ENCODE assay signal across 24 mouse cellular contexts in the genomic region with DNA sequence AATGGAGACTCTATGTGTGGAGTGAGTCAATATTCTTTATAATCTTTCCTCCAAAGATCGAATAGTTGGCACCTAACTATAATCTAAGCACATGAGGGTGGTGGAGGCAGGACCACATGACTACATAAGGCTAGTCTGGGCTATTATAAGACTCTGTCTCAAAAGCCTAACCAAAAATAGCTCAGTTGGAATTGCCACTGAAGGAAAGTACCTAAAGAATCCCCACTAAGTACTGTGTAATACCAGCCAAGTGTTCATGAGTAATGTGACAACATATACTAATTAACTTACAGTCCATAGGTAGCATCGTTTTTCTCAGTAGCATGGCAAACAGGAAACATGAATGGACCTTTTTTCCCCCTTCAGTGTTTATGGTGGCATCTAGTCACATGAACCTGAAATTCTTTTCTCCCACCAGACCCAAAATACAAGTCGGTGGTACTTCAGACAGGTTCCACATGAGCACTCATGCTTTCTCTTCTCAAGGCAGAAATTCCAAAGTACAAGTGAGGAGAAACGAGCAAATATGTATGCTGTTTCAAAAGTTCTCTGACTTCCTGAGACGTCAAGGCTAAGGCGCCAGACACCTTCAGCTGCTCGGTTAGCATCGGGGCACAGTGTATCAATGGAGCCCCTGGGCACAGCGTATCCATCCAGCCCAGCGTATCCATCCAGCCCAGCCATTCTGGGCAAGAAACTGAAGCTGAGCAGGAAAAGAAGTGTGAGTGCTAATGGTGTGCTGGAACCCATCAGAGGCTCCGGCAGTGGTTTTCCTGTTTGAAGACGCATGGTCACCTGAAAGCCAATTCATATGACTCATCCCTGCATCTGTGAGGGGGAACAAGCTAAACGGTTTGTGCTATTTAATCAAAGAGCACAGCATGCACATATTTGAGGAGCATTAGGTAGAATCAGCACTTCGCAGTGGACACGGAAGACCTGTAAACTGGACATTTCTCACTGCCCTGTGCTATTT.
DNase-seq lines count a peak whose midpoint lies in the region; ATAC-seq and TF ChIP-seq lines count a peak whose summit lies in the region.
"Had no signal": no experiment of that assay in that cellular context is flagged by ENCODE, and none has a peak within 500 bp of the region (broad histone marks: within the 10 kb centered on the region; RNA-seq: fewer than 3 reads in every experiment).

No protein-coding gene starts in this region.

- H3K36me3 ChIP-seq in heart, embryonic 13.5 days = 0 out of 2 replicates have a peak, but pooled peaks cover 5% of the 10 kb centered on the region
- no peaks in the 10 kb centered on the region for H3K36me3 ChIP-seq in kidney, embryonic 14.5 days (ENCODE audit: control insufficient read depth, insufficient read depth, low read length)
- H3K36me3 ChIP-seq in kidney, embryonic 16.5 days (ENCODE audit: insufficient read depth, low read length) = no peaks in the 10 kb centered on the region; the same call in 1 of the 2 replicates
- H3K36me3 ChIP-seq: embryonic facial prominence, embryonic 12.5 days; hindbrain, embryonic 15.5 days; limb, embryonic 10.5 days; midbrain, embryonic 13.5 days; neural tube, embryonic 15.5 days had no signal

- H3K9me3 ChIP-seq in heart, embryonic 13.5 days = no peaks in the 10 kb centered on the region
- no peaks in the 10 kb centered on the region for H3K9me3 ChIP-seq in kidney, embryonic 14.5 days (ENCODE audit: control insufficient read depth, low read length)
- no peaks in the 10 kb centered on the region for H3K9me3 ChIP-seq in kidney, embryonic 16.5 days (ENCODE audit: low read length)
- H3K9me3 ChIP-seq: embryonic facial prominence, embryonic 12.5 days; hindbrain, embryonic 15.5 days; limb, embryonic 10.5 days; midbrain, embryonic 13.5 days; neural tube, embryonic 15.5 days had no signal

- H3K4me1 ChIP-seq in heart, embryonic 13.5 days = peaks cover 44% of the 10 kb centered on the region
- H3K4me1 ChIP-seq in kidney, embryonic 14.5 days (ENCODE audit: control insufficient read depth, insufficient read depth, low read length) = 0 out of 2 replicates have a peak, but pooled peaks cover 8% of the 10 kb centered on the region
- peaks cover 38% of the 10 kb centered on the region for H3K4me1 ChIP-seq in kidney, embryonic 16.5 days (ENCODE audit: insufficient read depth, low read length)
- no peaks in the 10 kb centered on the region for H3K4me1 ChIP-seq in cerebellum, adult 2 months (ENCODE audit: control insufficient read depth, insufficient read depth, low read length)
- H3K4me1 ChIP-seq: embryonic facial prominence, embryonic 12.5 days; hindbrain, embryonic 15.5 days; midbrain, embryonic 13.5 days; neural tube, embryonic 15.5 days had no signal

- peak overlapping the region; percentile 75 for H3K27ac ChIP-seq in heart, embryonic 13.5 days (replicated peaks)
- H3K27ac ChIP-seq in kidney, embryonic 14.5 days (ENCODE audit: low read depth, low read length) = no peak overlapping the region
- H3K27ac ChIP-seq in kidney, embryonic 16.5 days (ENCODE audit: low read length) = peak overlapping the region; percentile 8; the same call in 1 of the 2 replicates
- H3K27ac ChIP-seq in cerebellum, adult 2 months (ENCODE audit: insufficient read depth, low read length) = no peak overlapping the region
- H3K27ac ChIP-seq: embryonic facial prominence, embryonic 12.5 days; hindbrain, embryonic 15.5 days; left cerebral cortex, adult 2 months; limb, embryonic 10.5 days; midbrain, embryonic 13.5 days; neural tube, embryonic 15.5 days had no signal

- 75% methylated on average over 15 of the region's 15 CpGs for WGBS in heart, embryonic 13.5 days
- 74% methylated on average over 15 of the region's 15 CpGs for WGBS in kidney, embryonic 14.5 days
- 77% methylated on average over 15 of the region's 15 CpGs for WGBS in kidney, embryonic 16.5 days
- WGBS in cerebellum, adult 2 months = 91% methylated on average over 15 of the region's 15 CpGs

- H3K9ac ChIP-seq in heart, embryonic 13.5 days = no peak overlapping the region
- H3K9ac ChIP-seq in kidney, embryonic 14.5 days (ENCODE audit: low read depth, low read length) = no peak overlapping the region
- H3K9ac ChIP-seq in kidney, embryonic 16.5 days (replicated peaks; ENCODE audit: low read length) = no peak overlapping the region
- H3K9ac ChIP-seq: embryonic facial prominence, embryonic 12.5 days; hindbrain, embryonic 15.5 days; liver, postnatal 0 days; midbrain, embryonic 13.5 days; neural tube, embryonic 15.5 days had no signal

- no peak for DNase-seq in heart, postnatal 4 days
- peak; percentile 20 to 37 for DNase-seq in kidney, adult 8-10 months
- no peak for DNase-seq in cerebellum, postnatal 36 days
- DNase-seq in cerebellum, adult 2 months = no peak
- DNase-seq: adrenal gland, adult 8-10 months; B cell, adult 2 months; cerebellum, adult 9-11 months; gastrocnemius, postnatal 36 days; layer of hippocampus, adult 9-11 months; liver, postnatal 0 days; lung, postnatal 10 days had no signal

- TF ChIP-seq POLR2A in cerebellum, adult 2 months (IDR thresholded peaks at IDR 0.05; ENCODE audit: borderline replicate concordance, insufficient read depth, low read length) = no peak

- no peak overlapping the region for H3K4me2 ChIP-seq in heart, embryonic 13.5 days
- H3K4me2 ChIP-seq in kidney, embryonic 14.5 days (replicated peaks; ENCODE audit: low read depth, low read length) = no peak overlapping the region
- no peak overlapping the region for H3K4me2 ChIP-seq in kidney, embryonic 16.5 days (replicated peaks; ENCODE audit: low read depth, low read length)
- H3K4me2 ChIP-seq: embryonic facial prominence, embryonic 12.5 days; hindbrain, embryonic 15.5 days; midbrain, embryonic 13.5 days; neural tube, embryonic 15.5 days had no signal

- H3K4me3 ChIP-seq in heart, embryonic 13.5 days = no peak overlapping the region
- no peak overlapping the region for H3K4me3 ChIP-seq in kidney, embryonic 14.5 days (ENCODE audit: low read length)
- no peak overlapping the region for H3K4me3 ChIP-seq in kidney, embryonic 16.5 days (ENCODE audit: low read length)
- H3K4me3 ChIP-seq in cerebellum, adult 2 months (replicated peaks; ENCODE audit: insufficient read depth, low read depth, low read length) = no peak overlapping the region
- H3K4me3 ChIP-seq: embryonic facial prominence, embryonic 12.5 days; erythroblast, embryonic 14.5 days; hindbrain, embryonic 15.5 days; left cerebral cortex, adult 2 months; limb, embryonic 10.5 days; midbrain, embryonic 13.5 days; myocyte; neural tube, embryonic 15.5 days had no signal

- no peaks in the 10 kb centered on the region for H3K27me3 ChIP-seq in heart, embryonic 13.5 days (replicated peaks)
- no peaks in the 10 kb centered on the region for H3K27me3 ChIP-seq in kidney, embryonic 14.5 days (ENCODE audit: control insufficient read depth, insufficient read depth, low read length)
- no peaks in the 10 kb centered on the region for H3K27me3 ChIP-seq in kidney, embryonic 16.5 days (ENCODE audit: insufficient read depth, low read length)
- no peaks in the 10 kb centered on the region for H3K27me3 ChIP-seq in cerebellum, adult 2 months (ENCODE audit: control insufficient read depth, insufficient read depth, low read length)
- H3K27me3 ChIP-seq: embryonic facial prominence, embryonic 12.5 days; hindbrain, embryonic 15.5 days; midbrain, embryonic 13.5 days; neural tube, embryonic 15.5 days had no signal

- TF ChIP-seq CTCF in cerebellum, adult 2 months (IDR thresholded peaks at IDR 0.05; ENCODE audit: borderline replicate concordance, insufficient read depth, low read depth, low read length) = no peak

- ATAC-seq in heart, embryonic 13.5 days (ENCODE audit: extremely low read depth, insufficient number of reproducible peaks, low FRiP score, low TSS enrichment) = 0 out of 2 replicates have a peak, but pooled peaks have one; percentile 20
- no peak for ATAC-seq in kidney, embryonic 14.5 days (ENCODE audit: low FRiP score, low TSS enrichment)
- peak; percentile 40; the same call in 1 of the 2 replicates for ATAC-seq in kidney, embryonic 16.5 days (ENCODE audit: low FRiP score, low TSS enrichment)
- ATAC-seq: forebrain, embryonic 14.5 days; intestine, postnatal 0 days; liver, postnatal 0 days; midbrain, embryonic 13.5 days had no signal

Comparison
In these comparisons a context has a peak if more than half of its experiments do, and no peak if none do; other contexts are left out.
1. H3K27ac ChIP-seq: peak in heart, embryonic 13.5 days (single experiment) and kidney, embryonic 16.5 days (single experiment); none in kidney, embryonic 14.5 days (single experiment) and cerebellum, adult 2 months (single experiment).
2. DNase-seq: peak in kidney, adult 8-10 months (2 of 2); none in heart, postnatal 4 days (single experiment), cerebellum, postnatal 36 days (0 of 2) and cerebellum, adult 2 months (0 of 2).